Mouse (Mus musculus): ENCODE data around the gene B4galt5.

Gene B4galt5

DNA sequence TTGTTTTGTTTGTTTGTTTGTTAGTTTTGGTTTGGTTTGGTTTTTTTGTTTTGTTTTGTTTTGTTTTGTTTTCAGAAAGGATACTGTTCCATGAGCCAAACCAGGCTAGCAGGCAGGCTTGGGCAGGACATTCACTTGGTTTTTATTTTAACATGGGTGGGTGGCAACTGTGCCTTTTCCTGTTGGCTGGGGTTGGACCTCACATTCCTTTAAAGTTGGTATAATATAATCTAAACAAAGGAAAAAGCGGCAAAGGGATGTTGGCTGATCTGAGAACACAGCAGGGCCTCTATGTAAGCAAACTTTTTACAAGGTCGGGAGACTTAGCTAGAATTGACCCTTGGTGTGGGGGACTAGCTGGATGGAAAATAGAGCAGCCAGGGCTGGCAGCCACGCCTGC lies 91.2 kb downstream of the B4galt5 start:
- no peak for DNase-seq (ENCODE audit: low spot score in 2 of 2)

DNA sequence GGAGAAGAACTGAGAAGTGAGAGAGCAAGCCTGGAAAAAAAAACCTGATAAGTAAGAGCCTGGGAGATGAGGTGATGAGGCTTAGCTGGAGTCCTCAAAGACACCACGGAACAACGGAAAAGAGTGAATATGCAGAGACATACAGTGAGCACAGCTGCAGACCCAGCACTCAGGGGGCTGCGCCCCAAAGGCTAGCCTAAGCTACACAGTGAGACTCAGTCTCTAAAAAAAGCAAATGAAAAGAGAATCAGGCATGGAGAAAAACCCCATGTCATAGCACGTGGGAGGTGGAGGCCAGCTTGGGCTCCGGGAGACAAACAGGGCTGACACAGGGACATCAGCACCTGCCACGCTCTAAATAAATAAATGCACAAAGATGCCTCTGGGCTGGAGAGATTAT lies 94.2 kb downstream of the B4galt5 start:
- no peak for DNase-seq (ENCODE audit: low spot score in 2 of 2)

DNA sequence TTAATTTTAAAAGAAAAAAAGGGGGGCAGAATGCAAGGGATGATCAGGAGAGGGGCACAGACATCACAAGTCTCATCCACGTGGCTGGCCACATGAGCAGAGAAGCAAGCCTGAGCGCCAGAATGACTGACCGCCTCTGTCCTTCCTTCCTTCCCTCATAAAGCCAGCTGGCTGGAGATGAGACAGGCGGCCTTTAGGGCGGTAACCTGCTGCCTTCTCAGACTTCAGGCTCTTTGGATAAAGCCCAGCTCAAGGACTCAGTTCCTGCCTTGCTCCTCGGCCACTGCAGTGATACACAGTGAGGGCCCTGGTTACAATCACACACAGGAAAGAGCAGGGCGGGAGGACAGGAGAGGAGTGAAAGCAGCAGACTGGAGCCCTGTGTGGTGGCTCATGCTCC lies 94.8 kb downstream of the B4galt5 start:
- DNase-seq (ENCODE audit: low spot score in 2 of 2): no peak

DNA sequence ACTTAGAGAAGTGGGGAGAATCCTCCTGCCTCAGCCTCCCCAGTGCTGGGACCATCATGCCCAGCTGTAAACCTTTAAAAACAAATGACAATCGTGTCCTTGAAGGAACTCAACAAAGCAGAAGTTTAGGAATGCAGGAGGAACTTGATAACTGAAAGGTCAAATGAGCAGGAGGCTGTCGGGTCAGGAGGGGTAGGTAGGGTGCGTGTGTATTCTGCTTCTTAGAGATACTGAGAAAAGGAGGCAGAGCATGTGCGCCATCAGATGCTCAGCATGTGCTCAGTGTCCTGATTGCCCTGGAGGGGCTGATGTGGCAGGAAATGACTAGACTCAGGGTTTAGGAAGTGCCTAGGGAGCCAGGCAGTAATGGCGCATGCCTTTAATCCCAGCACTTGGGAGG lies 95.5 kb downstream of the B4galt5 start:
- DNase-seq (ENCODE audit: low spot score in 2 of 2): no peak

DNA sequence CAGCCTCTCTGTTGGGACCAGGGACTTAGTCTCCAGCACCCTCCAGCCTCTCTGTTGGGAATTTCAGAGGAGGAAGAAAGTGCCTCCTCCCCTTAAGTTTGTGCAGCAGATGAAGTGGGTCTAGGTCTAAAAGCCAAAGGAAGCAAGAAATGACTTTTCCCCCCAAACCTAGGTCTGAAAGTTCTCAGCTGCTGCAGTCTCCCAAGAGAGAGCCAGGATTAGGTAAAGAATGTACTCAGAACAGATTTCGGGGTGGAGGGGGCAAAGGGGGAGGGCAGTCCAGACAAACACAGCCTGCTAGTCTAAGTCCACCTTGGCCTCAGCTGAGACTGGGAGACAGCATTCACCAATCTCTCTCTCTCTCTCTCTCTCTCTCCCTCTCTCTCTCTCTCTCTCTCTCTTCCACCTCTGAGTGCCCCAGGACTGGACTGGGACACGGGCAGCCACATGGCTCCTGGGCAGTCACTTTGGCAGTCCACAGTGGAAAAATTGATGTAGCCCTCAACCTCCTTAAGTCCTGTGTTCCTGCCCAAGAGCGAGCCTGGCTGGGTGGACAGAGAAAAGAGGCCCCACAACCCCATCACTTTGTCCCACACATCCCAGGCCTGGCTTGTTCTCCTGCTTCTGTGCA lies 96.8 kb downstream of the B4galt5 start:
- DNase-seq (ENCODE audit: low spot score in 2 of 2): no peak

DNA sequence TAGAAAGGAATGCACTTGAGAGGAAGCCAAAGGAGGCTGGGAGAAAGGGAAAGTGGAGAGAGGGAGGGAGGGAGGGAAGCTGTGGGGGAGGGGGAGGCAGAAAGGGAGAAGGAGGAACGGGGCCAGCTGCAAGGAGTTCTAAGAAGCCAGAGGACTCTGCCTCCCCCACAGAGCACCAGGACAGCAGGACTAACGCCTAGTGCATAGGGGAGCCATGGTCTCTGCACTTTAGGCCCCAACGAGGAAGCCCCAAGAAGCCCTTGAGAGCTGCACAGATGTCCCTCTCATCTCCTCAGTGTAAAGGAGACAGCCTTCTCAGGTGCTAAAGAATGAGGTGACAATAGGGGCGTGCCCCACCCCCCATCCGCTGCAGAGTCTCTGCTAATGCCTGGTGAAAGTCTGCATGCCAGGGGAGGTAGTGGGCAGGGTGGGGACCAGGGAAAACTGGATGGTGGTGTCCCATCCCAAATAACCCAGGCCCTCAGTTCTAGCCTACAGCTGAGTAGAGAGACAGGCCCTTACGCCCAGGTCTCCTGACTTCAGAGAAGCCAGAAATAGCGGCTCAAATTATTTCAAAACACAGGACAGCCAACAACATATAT lies 98.1 kb downstream of the B4galt5 start:
- no peak for DNase-seq (ENCODE audit: low spot score in 2 of 2)

DNA sequence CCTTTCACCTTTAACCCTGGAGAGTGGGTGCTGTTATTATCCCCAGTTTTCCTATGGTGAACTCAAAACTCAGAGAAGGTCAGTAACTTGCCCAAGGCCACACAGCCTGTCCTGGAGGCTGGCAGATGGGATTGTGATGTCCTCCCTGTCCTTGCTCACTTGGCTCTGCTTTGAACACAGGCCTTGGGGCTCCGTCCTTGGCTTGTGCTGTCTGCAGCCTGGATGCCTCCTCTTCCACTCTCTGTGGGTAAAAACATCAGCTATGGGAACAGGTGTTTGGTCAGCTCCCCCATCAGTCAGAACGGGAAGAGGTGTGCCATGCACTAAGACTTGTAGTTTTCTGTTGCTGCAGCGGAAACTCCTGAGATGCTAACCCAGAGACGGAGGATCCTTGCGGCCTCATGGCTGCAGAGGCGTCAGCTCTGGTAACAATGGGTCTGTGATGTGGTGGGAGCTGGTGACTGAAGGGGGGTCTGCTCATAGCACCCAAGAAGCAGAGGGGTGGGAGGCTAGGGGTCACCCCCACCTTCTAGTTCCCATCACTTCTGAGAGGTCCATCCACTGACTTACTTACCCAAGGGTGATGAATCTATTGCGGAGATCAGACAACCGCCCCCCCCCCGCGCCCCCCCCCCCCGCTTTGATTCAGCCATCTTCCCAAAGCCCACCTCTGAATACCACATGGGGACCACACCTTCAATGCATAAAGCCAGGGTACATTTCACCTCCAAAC lies 98.8 kb downstream of the B4galt5 start:
- no peak for DNase-seq (ENCODE audit: low spot score in 2 of 2)

DNA sequence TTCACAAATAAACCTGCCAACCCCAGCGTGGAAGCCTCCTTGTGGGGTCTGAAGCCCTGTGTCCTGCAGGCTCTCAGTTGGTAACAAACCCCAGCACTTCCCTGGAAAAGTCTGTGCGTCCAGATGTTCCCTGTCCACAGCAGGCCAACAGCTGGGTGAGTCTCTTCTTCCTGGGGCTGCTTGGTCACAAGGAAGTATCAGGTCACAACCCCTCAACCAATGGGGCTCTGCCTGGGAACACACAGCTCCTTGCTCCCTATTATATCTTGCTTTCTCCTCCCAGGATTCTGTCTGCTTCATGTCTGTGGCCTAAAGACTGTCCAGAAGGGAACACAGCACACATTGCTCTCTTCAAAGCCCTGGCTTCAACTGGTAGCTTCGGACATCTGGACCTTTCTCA lies 99.4 kb downstream of the B4galt5 start:
- no peak for DNase-seq (ENCODE audit: low spot score in 2 of 2)

All from left cerebral cortex, adult 9 months (tissue).